Mouse (Mus musculus) CH12.LX (cell line): Measurements from ENCODE around the gene Cdk14. TPM values are rescaled to one million over a fixed set of nuclear protein-coding genes. Genes with fewer than 3 reads are reported as not detected.
A peak's percentile ranks its signal among the peaks of the same experiment; 100 is the strongest.

ENCODE experiments used
- DNase-seq: peaks from one replicate; pipeline ENCODE4 v3.0.0-alpha.2; 2013; ENCODE audit errors: extremely low read depth
- H3K27ac ChIP-seq: 2 replicates; pipeline ENCODE4 v1.5.1; 2012; ENCODE audit warnings: low read depth, mild to moderate bottlenecking, control low read depth, moderate library complexity; ENCODE audit not compliant: insufficient read depth
- H3K27me3 ChIP-seq: replicated peaks from 2 replicates; pipeline ENCODE3; 2012; ENCODE audit warnings: inconsistent platforms
- H3K36me3 ChIP-seq, 2 experiments: replicated peaks in 1 of 2; 2 replicates each; pipeline versions ENCODE3 to v1.6.1; 2012; ENCODE audit warnings: inconsistent platforms in 1 of 2, low read length in 1 of 2, mild to moderate bottlenecking in 1 of 2, mixed read lengths in 1 of 2, moderate library complexity in 1 of 2; ENCODE audit not compliant: control insufficient read depth in 1 of 2, insufficient read depth in 1 of 2
- H3K4me1 ChIP-seq, 2 experiments: 2 replicates each; pipeline ENCODE4 v1.6.1; 2012; ENCODE audit warnings: inconsistent platforms in 1 of 2, moderate library complexity in 1 of 2; ENCODE audit not compliant: insufficient read depth in 2 of 2, control insufficient read depth in 1 of 2
- H3K4me2 ChIP-seq: 2 replicates; pipeline ENCODE4 v1.6.1; 2012; ENCODE audit warnings: low read depth, mild to moderate bottlenecking, control low read depth; ENCODE audit not compliant: poor library complexity, insufficient read depth, severe bottlenecking
- H3K4me3 ChIP-seq, 3 experiments: fragments of 150-350 bp in 1 of 3; sonication (generic) in 1 of 3; replicated peaks in 1 of 3; 2 replicates each; pipeline versions ENCODE3 to v1.5.1; 2011 to 2012; ENCODE audit warnings: low read depth in 2 of 3, low read length in 2 of 3, mild to moderate bottlenecking in 2 of 3, moderate library complexity in 2 of 3, control low read depth in 1 of 3, improper control_type of control experiment in 1 of 3, inconsistent platforms in 1 of 3, mixed read lengths in 1 of 3; ENCODE audit not compliant: poor library complexity in 1 of 3
- H3K79me2 ChIP-seq: replicated peaks from 2 replicates; pipeline ENCODE4 v1.6.1; 2012; ENCODE audit warnings: mild to moderate bottlenecking, moderate library complexity; ENCODE audit not compliant: control insufficient read depth, poor library complexity, insufficient read depth, severe bottlenecking; ENCODE audit errors: extremely low read depth
- H3K9ac ChIP-seq: 2 replicates; pipeline ENCODE4 v1.6.1; 2012; ENCODE audit warnings: low read depth, mild to moderate bottlenecking, control low read depth, moderate library complexity; ENCODE audit not compliant: insufficient read depth
- H3K9me3 ChIP-seq: replicated peaks from 2 replicates; pipeline ENCODE3; 2012; ENCODE audit warnings: low read length, inconsistent platforms, mixed read lengths
- BHLHE40 ChIP-seq: IDR thresholded peaks from 2 replicates; pipeline ENCODE4 v1.6.1; 2011; ENCODE audit warnings: mild to moderate bottlenecking, low read depth, low read length, improper control_type of control experiment
- EP300 ChIP-seq: IDR thresholded peaks from 2 replicates; pipeline ENCODE4 v1.6.1; 2011; ENCODE audit warnings: low read length, improper control_type of control experiment
- ETS1 ChIP-seq: conservative IDR thresholded peaks from 2 replicates; pipeline ENCODE4 v1.6.1; 2012; ENCODE audit warnings: low read depth, mild to moderate bottlenecking, inconsistent platforms, low read length, improper control_type of control experiment, moderate library complexity
- IRF4 ChIP-seq: IDR thresholded peaks from 2 replicates; pipeline ENCODE4 v1.6.1; 2014; ENCODE audit warnings: low read depth, mild to moderate bottlenecking, inconsistent platforms, low read length, improper control_type of control experiment
- KAT2A ChIP-seq: IDR thresholded peaks from 2 replicates; pipeline ENCODE4 v1.6.1; 2012; ENCODE audit warnings: low read length, improper control_type of control experiment, inconsistent platforms; ENCODE audit not compliant: insufficient replicate concordance
- MEF2A ChIP-seq: IDR thresholded peaks from 2 replicates; pipeline ENCODE4 v1.6.1; 2014; ENCODE audit warnings: low read depth, mild to moderate bottlenecking, inconsistent platforms, low read length, improper control_type of control experiment, borderline replicate concordance
- MXI1 ChIP-seq: IDR thresholded peaks from 2 replicates; pipeline ENCODE4 v1.6.1; 2011; ENCODE audit warnings: mild to moderate bottlenecking, low read depth, low read length, improper control_type of control experiment
- MYC ChIP-seq: IDR thresholded peaks from 2 replicates; pipeline ENCODE4 v1.6.1; 2011; ENCODE audit warnings: low read depth, mild to moderate bottlenecking, improper control_type of control experiment, low read length
- NELFE ChIP-seq: IDR thresholded peaks from 2 replicates; pipeline ENCODE4 v1.6.1; 2011; ENCODE audit warnings: low read depth, low read length, improper control_type of control experiment
- PAX5 ChIP-seq: IDR thresholded peaks from 2 replicates; pipeline ENCODE4 v1.6.1; 2012; ENCODE audit warnings: low read length, inconsistent platforms, mixed read lengths
- TCF12 ChIP-seq: IDR thresholded peaks from 2 replicates; pipeline ENCODE4 v1.6.1; 2014; ENCODE audit warnings: low read depth, mild to moderate bottlenecking, inconsistent platforms, low read length, improper control_type of control experiment
- USF1 ChIP-seq: IDR thresholded peaks from 2 replicates; pipeline ENCODE4 v1.6.1; 2014; ENCODE audit warnings: low read depth, mild to moderate bottlenecking, inconsistent platforms, low read length, improper control_type of control experiment
- USF2 ChIP-seq: conservative IDR thresholded peaks from 2 replicates; pipeline ENCODE4 v1.6.1; 2011; ENCODE audit warnings: low read depth, low read length, improper control_type of control experiment
- ZKSCAN1 ChIP-seq: IDR thresholded peaks from 2 replicates; pipeline ENCODE4 v1.6.1; 2012; ENCODE audit warnings: low read depth, inconsistent platforms, low read length, improper control_type of control experiment, borderline replicate concordance
- ZNF384 ChIP-seq: IDR thresholded peaks from 2 replicates; pipeline ENCODE4 v1.6.1; 2012; ENCODE audit warnings: low read depth, low read length, improper control_type of control experiment, inconsistent platforms
- dilution Hi-C: fragments of 300-500 bp; cut with MboI; formaldehyde crosslinking; loops from 2 replicates; pipeline ENCODE4 v1.14.3; 2020; ENCODE audit warnings: low sequenced_read_pairs; ENCODE audit not compliant: extremely low pct_unique_long_range_greater_than_20kb, extremely low pct_ligation_motif_present
- in situ Hi-C: fragments of 300-500 bp; cut with MboI; formaldehyde crosslinking; loops from 3 replicates; pipeline ENCODE4 v1.14.3; 2019; ENCODE audit warnings: low sequenced_read_pairs, low pct_ligation_motif_present, low pct_unique_long_range_greater_than_20kb, mixed read lengths
- polyA plus RNA-seq: library from polyadenylated mRNA; unstranded; fragments of >175 nt; gene quantifications from 2 replicates; pipeline ENCODE4 v1.2.1, GENCODE M21; 2012; ENCODE audit warnings: low read depth; ENCODE audit not compliant: insufficient read length
- total RNA-seq, 2 experiments: library from RNA; depleted of rRNA; stranded (reverse); fragments of 300-350 nt in 1 of 2; fragments of >200 nt in 1 of 2; gene quantifications; 2 replicates each; pipeline ENCODE4 v1.2.3; 2012 to 2014

Cdk14 gene
- total and polyA plus RNA-seq, 3 experiments: 3.7 to 12.0 (median 8.9) TPM

DNA sequence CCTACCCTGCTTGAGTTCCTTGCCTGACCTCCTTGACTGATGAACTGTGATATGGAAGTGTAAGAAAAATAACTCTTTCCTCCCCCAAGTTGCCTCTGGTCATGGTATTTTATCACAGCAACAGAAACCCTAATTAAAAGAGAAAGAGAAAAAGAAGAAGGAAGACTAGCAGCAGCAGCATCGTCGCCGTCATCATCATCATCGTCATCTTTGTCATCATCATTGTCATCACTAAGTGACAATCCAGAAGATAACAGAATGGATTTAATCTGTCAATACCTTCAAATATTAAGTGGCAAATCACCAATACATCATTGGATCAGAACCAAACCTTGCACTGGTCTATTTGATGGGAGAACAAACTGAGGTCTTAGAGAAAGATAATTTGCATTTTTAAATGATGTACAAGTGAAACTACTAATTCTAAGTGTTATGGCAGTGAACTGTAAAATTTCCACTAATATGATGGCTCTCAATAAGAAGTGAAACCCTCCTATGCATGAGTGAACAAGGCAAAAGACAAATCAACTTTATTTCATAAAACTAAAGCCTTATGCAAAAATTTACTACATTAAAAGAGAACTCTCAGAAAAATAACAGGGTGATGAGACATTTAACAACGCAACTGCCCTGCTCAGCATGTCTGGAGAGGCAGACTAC lies 225.4 kb downstream of the Cdk14 start:
- dilution Hi-C loops: no loop called here
- H3K27ac ChIP-seq: no peak overlapping the region
- H3K4me2 ChIP-seq: peak overlapping the region; percentile 58; the same call in 1 of the 2 replicates

DNA sequence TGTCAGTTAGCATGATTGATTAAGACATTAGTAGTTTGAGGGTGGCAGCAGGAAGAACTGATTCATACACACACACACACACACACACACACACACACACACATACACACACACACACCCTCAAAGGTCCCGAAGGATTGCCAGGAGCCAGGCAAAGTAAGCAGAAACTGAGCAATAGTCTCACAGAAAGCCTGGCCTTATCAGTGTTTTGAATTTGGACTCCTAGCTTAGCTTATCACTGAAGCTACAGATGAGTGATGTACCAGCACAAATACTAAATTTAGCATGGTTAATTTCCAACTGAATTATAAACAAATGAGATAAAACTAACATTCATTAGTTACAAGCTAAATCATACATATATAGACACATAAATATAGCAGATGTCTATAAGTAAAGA lies 230.5 kb downstream of the Cdk14 start:
- no peak for DNase-seq
- dilution Hi-C loops: no loop called here
- no peaks in the 10 kb centered on the region for H3K36me3 ChIP-seq
- H3K4me2 ChIP-seq: no peak overlapping the region
- no peak overlapping the region for H3K4me3 ChIP-seq
- no peaks in the 10 kb centered on the region for H3K79me2 ChIP-seq
- H3K4me1 ChIP-seq: peaks cover 3 to 6% of the 10 kb centered on the region in 2 experiments; a peak in 3 of 4 replicates
- no peaks in the 10 kb centered on the region for H3K27me3 ChIP-seq
- H3K9me3 ChIP-seq: no peaks in the 10 kb centered on the region
- H3K27ac ChIP-seq: no peak overlapping the region
- TF ChIP-seq USF1: no peak
- TF ChIP-seq ETS1: no peak
- TF ChIP-seq PAX5: no peak
- no peak for TF ChIP-seq MXI1
- no peak for TF ChIP-seq MEF2A
- TF ChIP-seq ZKSCAN1: no peak
- no peak for TF ChIP-seq TCF12
- no peak for TF ChIP-seq ZNF384
- TF ChIP-seq MYC: no peak
- TF ChIP-seq NELFE: no peak
- no peak for TF ChIP-seq KAT2A
- TF ChIP-seq, all 38 proteins: peak for 0
- in situ Hi-C loops: no loop called here
- H3K9ac ChIP-seq: no peak overlapping the region

More for the DNA sequence above, 225.4 kb downstream of the Cdk14 start:
- H3K79me2 ChIP-seq: no peaks in the 10 kb centered on the region
- TF ChIP-seq USF2 (no peak), EP300 (peak; percentile 84), BHLHE40 (0 out of 2 replicates have a peak, but pooled peaks have one; percentile 20), IRF4 (peak; percentile 68; the same call in 1 of the 2 replicates)
- in situ Hi-C loops: no loop called here
- H3K4me3 ChIP-seq: no peak overlapping the region
- H3K9me3 ChIP-seq: no peaks in the 10 kb centered on the region
- DNase-seq: peak; percentile 47
- H3K36me3 ChIP-seq: no peaks in the 10 kb centered on the region
- H3K9ac ChIP-seq: no peak overlapping the region
- H3K4me1 ChIP-seq: peaks cover 10 to 19% of the 10 kb centered on the region in 2 experiments; a peak in 3 of 4 replicates
- no peaks in the 10 kb centered on the region for H3K27me3 ChIP-seq
